Mouse (Mus musculus) midbrain, embryonic 10.5 days (tissue): ENCODE measurements around the gene Mylk4. TPM values are rescaled to one million over a fixed set of nuclear protein-coding genes. Genes with fewer than 3 reads are reported as not detected.
A peak's percentile ranks its signal among the peaks of the same experiment; 100 is the strongest.

ENCODE experiments used
- DNase-seq: peaks from one replicate; pipeline ENCODE4 v3.0.0-alpha.2; 2017; ENCODE audit warnings: low spot score
- H3K27ac ChIP-seq: fragments of 300-500 bp; sonication (generic); replicated peaks from 2 replicates; pipeline ENCODE4 v1.5.1; 2016; ENCODE audit warnings: mild to moderate bottlenecking
- H3K27me3 ChIP-seq: fragments of 300-500 bp; sonication (generic); 2 replicates; pipeline ENCODE4 v1.6.1; 2016; ENCODE audit warnings: low read depth, mild to moderate bottlenecking; ENCODE audit not compliant: poor library complexity, severe bottlenecking
- H3K36me3 ChIP-seq: fragments of 300-500 bp; sonication (generic); 2 replicates; pipeline ENCODE4 v1.6.1; 2016; ENCODE audit warnings: mild to moderate bottlenecking, moderate library complexity
- H3K4me1 ChIP-seq: fragments of 300-500 bp; sonication (generic); 2 replicates; pipeline ENCODE4 v1.6.1; 2016
- H3K4me3 ChIP-seq: fragments of 300-500 bp; sonication (generic); 2 replicates; pipeline ENCODE4 v1.5.1; 2016; ENCODE audit warnings: mild to moderate bottlenecking, moderate library complexity
- H3K9me3 ChIP-seq: fragments of 300-500 bp; sonication (generic); replicated peaks from 2 replicates; pipeline ENCODE4 v1.6.1; 2016; ENCODE audit warnings: mild to moderate bottlenecking
- WGBS: fragments of 180-500 bp; shearing (Covaris S2); methylation state at CpG from one replicate; pipeline ENCODE4 v1.1.7; 2016; 5-methylcytosine and 5-hydroxymethylcytosine counted together
- polyA plus RNA-seq: library from polyadenylated mRNA; unstranded; fragments of >200 nt; fragmentation: Nextera tagmentation; extraction: Ambion mirVana; gene quantifications from 2 replicates; pipeline ENCODE4 v1.2.1, GENCODE M21; 2016

The Mylk4 gene
- polyA plus RNA-seq, 1 experiment from 2014 or later, result not detected

GRCm38 (mm10) chr13:32698956-32699355 is 84.8 kb downstream of the Mylk4 start:
- Histone ChIP-seq H3K27me3 (no peaks in the 10 kb centered on the region), H3K36me3 (no peaks in the 10 kb centered on the region), H3K9me3 (no peaks in the 10 kb centered on the region), H3K27ac (no peak overlapping the region), H3K4me1 (no peaks in the 10 kb centered on the region), H3K4me3 (no peak overlapping the region)
- DNase-seq, result no peak
- 92% methylated on average over 3 of the region's 3 CpGs for WGBS

GRCm38 (mm10) chr13:32693886-32694455 is 89.8 kb downstream of the Mylk4 start:
- Histone ChIP-seq H3K4me3 (no peak overlapping the region), H3K27me3 (no peaks in the 10 kb centered on the region), H3K36me3 (no peaks in the 10 kb centered on the region), H3K4me1 (no peaks in the 10 kb centered on the region), H3K27ac (no peak overlapping the region), H3K9me3 (no peaks in the 10 kb centered on the region)
- 91% methylated on average over 6 of the region's 6 CpGs for WGBS
- DNase-seq, result no peak

GRCm38 (mm10) chr13:32692563-32692962 is 91.2 kb downstream of the Mylk4 start:
- WGBS, result 77% methylated on average over 1 of the region's 1 CpGs
- Histone ChIP-seq H3K4me3 (no peak overlapping the region), H3K27ac (no peak overlapping the region), H3K27me3 (no peaks in the 10 kb centered on the region), H3K36me3 (no peaks in the 10 kb centered on the region), H3K4me1 (no peaks in the 10 kb centered on the region), H3K9me3 (no peaks in the 10 kb centered on the region)
- no peak for DNase-seq

GRCm38 (mm10) chr13:32690279-32690678 is 93.5 kb downstream of the Mylk4 start:
- no peaks in the 10 kb centered on the region for H3K9me3 ChIP-seq
- H3K36me3 ChIP-seq, result no peaks in the 10 kb centered on the region
- no peak overlapping the region for H3K27ac ChIP-seq
- no peaks in the 10 kb centered on the region for H3K4me1 ChIP-seq
- no peak overlapping the region for H3K4me3 ChIP-seq
- 84% methylated on average over 3 of the region's 3 CpGs for WGBS
- DNase-seq, result no peak
- no peaks in the 10 kb centered on the region for H3K27me3 ChIP-seq

- Histone ChIP-seq H3K4me1 (no peaks in the 10 kb centered on the region), H3K27me3 (no peaks in the 10 kb centered on the region), H3K4me3 (no peak overlapping the region), H3K9me3 (no peaks in the 10 kb centered on the region), H3K36me3 (no peaks in the 10 kb centered on the region), H3K27ac (no peak overlapping the region)
- whole genome bisulfite sequencing, result 38% methylated on average over 12 of the region's 12 CpGs
- DNase-seq, result peak; percentile 52
Observed at GRCm38 (mm10) chr13:32680868-32681515, 102.8 kb downstream of the Mylk4 start.

- WGBS, result 86% methylated on average over 12 of the region's 12 CpGs
- no peak overlapping the region for H3K4me3 ChIP-seq
- no peaks in the 10 kb centered on the region for H3K27me3 ChIP-seq
- H3K4me1 ChIP-seq, result no peaks in the 10 kb centered on the region
- H3K9me3 ChIP-seq, result no peaks in the 10 kb centered on the region
- no peaks in the 10 kb centered on the region for H3K36me3 ChIP-seq
- no peak overlapping the region for H3K27ac ChIP-seq
- DNase-seq, result no peak
Observed at GRCm38 (mm10) chr13:32680121-32680551, 103.6 kb downstream of the Mylk4 start.

- Histone ChIP-seq H3K36me3 (no peaks in the 10 kb centered on the region), H3K27ac (no peak overlapping the region), H3K4me1 (no peaks in the 10 kb centered on the region), H3K27me3 (no peaks in the 10 kb centered on the region), H3K9me3 (no peaks in the 10 kb centered on the region), H3K4me3 (no peak overlapping the region)
- WGBS, result 73% methylated on average over 5 of the region's 5 CpGs
- no peak for DNase-seq
Observed at GRCm38 (mm10) chr13:32678998-32679397, 104.8 kb downstream of the Mylk4 start.

- no peak overlapping the region for H3K27ac ChIP-seq
- no peak for DNase-seq
- H3K4me3 ChIP-seq, result no peak overlapping the region
- H3K9me3 ChIP-seq, result no peaks in the 10 kb centered on the region
- H3K4me1 ChIP-seq, result no peaks in the 10 kb centered on the region
- 86% methylated on average over 7 of the region's 7 CpGs for WGBS
- H3K36me3 ChIP-seq, result no peaks in the 10 kb centered on the region
- H3K27me3 ChIP-seq, result no peaks in the 10 kb centered on the region
Observed at GRCm38 (mm10) chr13:32670782-32671181, 113.0 kb downstream of the Mylk4 start.

GRCm38 (mm10) chr13:32668296-32668695 is 115.5 kb downstream of the Mylk4 start:
- no peak overlapping the region for H3K4me3 ChIP-seq
- H3K4me1 ChIP-seq, result 0 out of 2 replicates have a peak, but pooled peaks cover 3% of the 10 kb centered on the region
- no peaks in the 10 kb centered on the region for H3K9me3 ChIP-seq
- no peaks in the 10 kb centered on the region for H3K36me3 ChIP-seq
- DNase-seq, result no peak
- H3K27me3 ChIP-seq, result no peaks in the 10 kb centered on the region
- H3K27ac ChIP-seq, result no peak overlapping the region
- WGBS, result 85% methylated on average over 3 of the region's 3 CpGs

- H3K36me3 ChIP-seq, result no peaks in the 10 kb centered on the region
- no peak overlapping the region for H3K27ac ChIP-seq
- H3K4me1 ChIP-seq, result 0 out of 2 replicates have a peak, but pooled peaks cover 3% of the 10 kb centered on the region
- DNase-seq, result no peak
- H3K9me3 ChIP-seq, result no peaks in the 10 kb centered on the region
- WGBS, result 89% methylated on average over 4 of the region's 4 CpGs
- H3K27me3 ChIP-seq, result no peaks in the 10 kb centered on the region
- no peak overlapping the region for H3K4me3 ChIP-seq
Observed at GRCm38 (mm10) chr13:32667386-32667785, 116.4 kb downstream of the Mylk4 start.

GRCm38 (mm10) chr13:32662041-32662440 is 121.7 kb downstream of the Mylk4 start:
- H3K27ac ChIP-seq, result no peak overlapping the region
- no peaks in the 10 kb centered on the region for H3K36me3 ChIP-seq
- 82% methylated on average over 3 of the region's 3 CpGs for WGBS
- no peak overlapping the region for H3K4me3 ChIP-seq
- H3K9me3 ChIP-seq, result no peaks in the 10 kb centered on the region
- DNase-seq, result no peak
- 0 out of 2 replicates have a peak, but pooled peaks cover 3% of the 10 kb centered on the region for H3K4me1 ChIP-seq
- no peaks in the 10 kb centered on the region for H3K27me3 ChIP-seq

GRCm38 (mm10) chr13:32660294-32660693 is 123.5 kb downstream of the Mylk4 start:
- no peaks in the 10 kb centered on the region for H3K9me3 ChIP-seq
- H3K27me3 ChIP-seq, result no peaks in the 10 kb centered on the region
- H3K27ac ChIP-seq, result no peak overlapping the region; the same call in 1 of the 2 replicates
- no peak for DNase-seq
- H3K4me1 ChIP-seq, result 0 out of 2 replicates have a peak, but pooled peaks cover 3% of the 10 kb centered on the region
- H3K4me3 ChIP-seq, result no peak overlapping the region
- H3K36me3 ChIP-seq, result no peaks in the 10 kb centered on the region
- WGBS, result 67% methylated on average over 4 of the region's 4 CpGs

GRCm38 (mm10) chr13:32659271-32659670 is 124.5 kb downstream of the Mylk4 start:
- H3K27me3 ChIP-seq, result no peaks in the 10 kb centered on the region
- 0 out of 2 replicates have a peak, but pooled peaks cover 3% of the 10 kb centered on the region for H3K4me1 ChIP-seq
- H3K4me3 ChIP-seq, result no peak overlapping the region
- no peak for DNase-seq
- no peaks in the 10 kb centered on the region for H3K9me3 ChIP-seq
- H3K36me3 ChIP-seq, result no peaks in the 10 kb centered on the region
- H3K27ac ChIP-seq, result no peak overlapping the region
- 93% methylated on average over 5 of the region's 5 CpGs for WGBS
